Mouse (Mus musculus): Measurements from ENCODE around the gene Rogdi. TPM values are rescaled to one million over a fixed set of nuclear protein-coding genes. Genes with fewer than 3 reads are reported as not detected.

Gene Rogdi
- polyA plus RNA-seq, 1 experiment from 2014 or later: 50.2 TPM

DNA sequence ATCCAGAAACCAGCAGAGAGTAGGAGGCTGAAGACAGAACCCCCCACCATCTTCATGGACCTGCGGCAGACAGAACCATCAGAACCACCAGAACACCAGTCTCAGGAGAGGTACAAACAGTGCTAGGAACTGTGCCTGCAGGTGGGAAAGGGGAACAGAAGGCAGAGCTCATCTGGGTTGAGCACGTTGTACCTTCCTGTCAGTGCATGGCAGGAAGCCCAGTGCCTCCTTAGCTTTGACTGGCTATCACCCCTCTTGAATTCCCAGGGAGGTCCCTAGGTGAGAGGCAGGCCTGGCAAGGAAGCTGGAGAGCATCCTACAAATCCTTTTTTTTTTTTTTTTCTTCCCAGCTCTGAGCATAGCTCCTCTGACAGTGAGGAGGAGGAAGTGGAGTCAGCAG is 37.2 kb downstream of the Rogdi start:
- Histone ChIP-seq H3K4me1 (ENCODE audit: control insufficient read depth, insufficient read depth, low read length) (no peaks in the 10 kb centered on the region), H3K4me3 (ENCODE audit: low read depth, low read length) (no peak overlapping the region), H3K27ac (replicated peaks; ENCODE audit: low read depth, low read length) (no peak overlapping the region), H3K4me2 (ENCODE audit: low read depth, low read length) (no peak overlapping the region), H3K36me3 (ENCODE audit: control insufficient read depth, insufficient read depth, low read length) (no peaks in the 10 kb centered on the region), H3K27me3 (replicated peaks; ENCODE audit: control insufficient read depth, insufficient read depth, low read length) (no peaks in the 10 kb centered on the region), H3K9me3 (ENCODE audit: control insufficient read depth, low read length) (no peaks in the 10 kb centered on the region), H3K9ac (ENCODE audit: low read depth, low read length) (no peak overlapping the region)
- WGBS: 71% methylated on average over 2 of the region's 2 CpGs
- no peak for DNase-seq (ENCODE audit: low spot score)
- ATAC-seq (ENCODE audit: low read depth): no peak

DNA sequence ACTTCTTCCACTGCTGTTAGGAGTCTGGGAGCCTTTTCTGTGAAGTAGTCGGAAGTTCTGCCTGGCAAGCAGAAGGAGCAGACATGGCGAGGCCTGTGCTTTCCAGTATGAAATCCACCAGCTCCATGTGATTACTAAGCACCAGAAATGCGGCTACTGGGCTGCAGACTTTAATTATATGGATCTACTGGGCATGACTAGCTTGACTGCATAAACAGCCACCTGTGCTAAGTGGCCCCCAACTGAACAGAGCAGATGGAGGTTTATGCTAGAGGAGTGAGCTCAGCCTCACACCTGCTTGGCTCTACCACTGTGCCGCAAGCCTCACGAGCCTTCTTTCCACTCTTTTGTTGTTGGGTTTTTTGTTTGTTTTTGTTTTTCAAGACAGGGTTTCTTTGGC is 38.8 kb downstream of the Rogdi start:
- H3K27ac ChIP-seq (replicated peaks; ENCODE audit: low read depth, low read length): no peak overlapping the region
- H3K27me3 ChIP-seq (replicated peaks; ENCODE audit: control insufficient read depth, insufficient read depth, low read length): no peaks in the 10 kb centered on the region
- no peaks in the 10 kb centered on the region for H3K36me3 ChIP-seq (ENCODE audit: control insufficient read depth, insufficient read depth, low read length)
- no peak for DNase-seq (ENCODE audit: low spot score)
- no peak overlapping the region for H3K4me2 ChIP-seq (ENCODE audit: low read depth, low read length)
- ATAC-seq (ENCODE audit: low read depth): no peak
- no peak overlapping the region for H3K4me3 ChIP-seq (ENCODE audit: low read depth, low read length)
- 88% methylated on average over 5 of the region's 5 CpGs for WGBS
- H3K9me3 ChIP-seq (ENCODE audit: control insufficient read depth, low read length): no peaks in the 10 kb centered on the region
- H3K9ac ChIP-seq (ENCODE audit: low read depth, low read length): no peak overlapping the region
- no peaks in the 10 kb centered on the region for H3K4me1 ChIP-seq (ENCODE audit: control insufficient read depth, insufficient read depth, low read length)

DNA sequence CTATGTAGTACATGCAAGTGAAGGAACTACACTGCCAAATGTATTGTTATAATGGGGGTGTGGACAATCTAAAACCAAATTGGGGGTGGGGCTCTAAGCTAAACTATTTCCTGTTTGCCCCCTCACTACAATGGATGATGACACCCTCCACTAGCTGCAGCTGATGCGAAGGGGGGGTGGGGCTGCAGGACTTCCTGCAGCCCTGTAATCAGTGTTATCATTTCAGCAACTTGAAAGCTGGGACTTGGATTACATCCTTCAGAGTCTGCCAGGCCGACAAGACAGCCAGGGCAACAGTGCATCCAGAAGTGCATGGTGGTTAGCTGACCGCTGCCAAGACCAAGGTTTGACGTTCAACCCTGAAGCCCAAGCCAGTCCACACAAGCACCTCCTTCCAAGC is 41.7 kb downstream of the Rogdi start:
- DNase-seq (ENCODE audit: low spot score): peak; percentile 7
- 81% methylated on average over 4 of the region's 4 CpGs for WGBS
- ATAC-seq (ENCODE audit: low read depth): no peak
- Histone ChIP-seq H3K4me3 (ENCODE audit: low read depth, low read length) (no peak overlapping the region), H3K4me1 (ENCODE audit: control insufficient read depth, insufficient read depth, low read length) (no peaks in the 10 kb centered on the region), H3K27me3 (replicated peaks; ENCODE audit: control insufficient read depth, insufficient read depth, low read length) (no peaks in the 10 kb centered on the region), H3K9ac (ENCODE audit: low read depth, low read length) (no peak overlapping the region), H3K27ac (replicated peaks; ENCODE audit: low read depth, low read length) (no peak overlapping the region), H3K4me2 (ENCODE audit: low read depth, low read length) (no peak overlapping the region), H3K36me3 (ENCODE audit: control insufficient read depth, insufficient read depth, low read length) (no peaks in the 10 kb centered on the region), H3K9me3 (ENCODE audit: control insufficient read depth, low read length) (no peaks in the 10 kb centered on the region)

GRCm38 (mm10) chr16:4969055-4969843 is 44.1 kb downstream of the Rogdi start:
- H3K4me1 ChIP-seq (ENCODE audit: control insufficient read depth, insufficient read depth, low read length): no peaks in the 10 kb centered on the region
- no peak for DNase-seq (ENCODE audit: low spot score)
- H3K4me2 ChIP-seq (ENCODE audit: low read depth, low read length): no peak overlapping the region
- no peak overlapping the region for H3K9ac ChIP-seq (ENCODE audit: low read depth, low read length)
- H3K27me3 ChIP-seq (replicated peaks; ENCODE audit: control insufficient read depth, insufficient read depth, low read length): no peaks in the 10 kb centered on the region
- 82% methylated on average over 5 of the region's 5 CpGs for WGBS
- no peak overlapping the region for H3K4me3 ChIP-seq (ENCODE audit: low read depth, low read length)
- no peaks in the 10 kb centered on the region for H3K9me3 ChIP-seq (ENCODE audit: control insufficient read depth, low read length)
- H3K27ac ChIP-seq (replicated peaks; ENCODE audit: low read depth, low read length): no peak overlapping the region
- H3K36me3 ChIP-seq (ENCODE audit: control insufficient read depth, insufficient read depth, low read length): no peaks in the 10 kb centered on the region
- no peak for ATAC-seq (ENCODE audit: low read depth)

- Histone ChIP-seq H3K27me3 (replicated peaks; ENCODE audit: control insufficient read depth, insufficient read depth, low read length) (no peaks in the 10 kb centered on the region), H3K36me3 (ENCODE audit: control insufficient read depth, insufficient read depth, low read length) (no peaks in the 10 kb centered on the region), H3K9ac (ENCODE audit: low read depth, low read length) (no peak overlapping the region), H3K4me1 (ENCODE audit: control insufficient read depth, insufficient read depth, low read length) (peaks cover under 1% of the 10 kb centered on the region), H3K9me3 (ENCODE audit: control insufficient read depth, low read length) (no peaks in the 10 kb centered on the region), H3K4me3 (ENCODE audit: low read depth, low read length) (no peak overlapping the region), H3K27ac (replicated peaks; ENCODE audit: low read depth, low read length) (no peak overlapping the region), H3K4me2 (ENCODE audit: low read depth, low read length) (no peak overlapping the region)
- WGBS: 77% methylated on average over 3 of the region's 3 CpGs
- ATAC-seq (ENCODE audit: low read depth): no peak
- DNase-seq (ENCODE audit: low spot score): no peak
Measured at GRCm38 (mm10) chr16:4968426-4968825, 44.9 kb downstream of the Rogdi start.

DNA sequence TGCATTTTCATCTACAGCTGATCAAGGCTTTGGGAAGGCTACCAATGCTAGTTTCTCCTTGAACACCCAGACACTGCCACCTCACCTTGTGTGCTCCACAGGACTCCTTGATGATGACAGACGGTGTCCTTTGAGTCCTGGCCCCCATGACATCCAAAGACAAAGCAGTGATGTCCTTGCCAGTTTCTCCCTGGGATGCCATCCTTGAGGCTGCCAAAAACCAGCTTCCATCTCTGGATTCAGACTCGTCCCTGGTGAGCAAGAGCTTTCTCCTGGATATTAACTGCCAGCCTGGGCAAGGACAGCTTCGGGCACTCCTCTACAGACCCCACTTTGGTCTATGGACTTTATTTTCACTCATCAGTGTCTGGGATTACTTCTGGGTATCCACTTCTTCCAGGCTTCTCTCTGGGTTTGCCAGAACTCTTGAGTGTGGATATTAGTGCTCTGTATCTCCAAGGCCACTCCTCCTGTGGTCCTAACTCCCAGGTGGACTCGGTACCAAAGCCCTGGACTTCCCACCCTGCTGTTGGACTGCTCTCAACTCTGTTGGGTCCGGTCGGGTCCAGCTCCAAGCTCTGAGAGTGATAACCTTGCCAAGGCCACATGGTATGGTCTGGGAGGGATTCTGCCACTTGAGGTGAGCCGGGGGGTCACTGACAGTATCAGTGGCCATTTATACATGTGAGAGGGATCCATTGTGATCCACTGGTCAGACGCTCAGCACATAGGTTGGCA is 47.8 kb downstream of the Rogdi start:
- Histone ChIP-seq H3K4me2 (ENCODE audit: low read depth, low read length) (peak overlapping the region; percentile 73; the same call in 1 of the 2 replicates), H3K4me3 (ENCODE audit: low read depth, low read length) (no peak overlapping the region)

DNA sequence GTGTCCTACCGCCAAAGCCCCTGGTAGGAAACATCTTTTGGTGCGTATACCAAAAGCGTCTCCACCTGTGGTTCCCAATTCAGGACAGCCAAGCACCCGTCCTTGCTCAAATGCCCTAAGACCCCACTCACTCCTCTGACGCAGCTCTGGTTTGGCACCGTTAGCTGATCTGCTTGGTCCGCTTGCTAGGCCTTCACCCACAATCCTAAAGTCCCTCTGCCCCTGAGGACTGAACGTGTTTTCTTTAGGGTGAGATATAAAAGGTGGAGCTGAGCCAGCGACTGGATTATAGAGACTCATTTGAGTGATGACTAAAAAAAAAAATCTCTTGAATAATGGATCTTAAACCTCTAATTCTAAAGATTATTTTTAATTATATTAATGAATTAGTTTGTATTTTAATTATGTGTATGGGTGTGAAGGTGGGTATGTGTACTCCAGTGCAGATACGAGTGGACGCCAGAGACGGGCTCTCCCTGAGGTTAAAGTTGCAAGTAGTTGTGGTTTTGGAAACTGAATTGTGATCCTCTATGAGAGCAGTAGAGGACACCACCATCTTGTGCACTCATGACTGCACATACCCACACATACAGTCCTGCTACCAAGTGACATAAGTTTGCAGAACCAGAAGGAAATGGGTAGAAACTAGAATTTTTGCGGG is 48.5 kb downstream of the Rogdi start:
- H3K9ac ChIP-seq (ENCODE audit: low read depth, low read length): peak overlapping the region; percentile 88
- H3K27me3 ChIP-seq (replicated peaks; ENCODE audit: control insufficient read depth, insufficient read depth, low read length): no peaks in the 10 kb centered on the region
- no peaks in the 10 kb centered on the region for H3K9me3 ChIP-seq (ENCODE audit: control insufficient read depth, low read length)
- ATAC-seq (ENCODE audit: low read depth) (no peak), DNase-seq (ENCODE audit: low spot score) (peak; percentile 10)
- H3K4me3 ChIP-seq (ENCODE audit: low read depth, low read length): peak overlapping the region; percentile 93
- H3K36me3 ChIP-seq (ENCODE audit: control insufficient read depth, insufficient read depth, low read length): no peaks in the 10 kb centered on the region
- peak overlapping the region; percentile 79 for H3K27ac ChIP-seq (replicated peaks; ENCODE audit: low read depth, low read length)
- H3K4me2 ChIP-seq (ENCODE audit: low read depth, low read length): peak overlapping the region; percentile 73
- 23% methylated on average over 13 of the region's 13 CpGs for WGBS
- peaks cover 4% of the 10 kb centered on the region for H3K4me1 ChIP-seq (ENCODE audit: control insufficient read depth, insufficient read depth, low read length)

More for the DNA sequence above, 47.8 kb downstream of the Rogdi start:
- WGBS: 88% methylated on average over 8 of the region's 8 CpGs
- Histone ChIP-seq H3K36me3 (ENCODE audit: control insufficient read depth, insufficient read depth, low read length) (no peaks in the 10 kb centered on the region), H3K9ac (ENCODE audit: low read depth, low read length) (no peak overlapping the region), H3K4me1 (ENCODE audit: control insufficient read depth, insufficient read depth, low read length) (peaks cover 4% of the 10 kb centered on the region), H3K27me3 (replicated peaks; ENCODE audit: control insufficient read depth, insufficient read depth, low read length) (no peaks in the 10 kb centered on the region), H3K27ac (replicated peaks; ENCODE audit: low read depth, low read length) (no peak overlapping the region), H3K9me3 (ENCODE audit: control insufficient read depth, low read length) (no peaks in the 10 kb centered on the region)
- DNase-seq (ENCODE audit: low spot score) (no peak), ATAC-seq (ENCODE audit: low read depth) (no peak)

GRCm38 (mm10) chr16:4963797-4964709 is 49.3 kb downstream of the Rogdi start, which contains the start of gene Anks3:
Gene Anks3, minus strand, starts transcription at chr16:4964205.
- H3K27me3 ChIP-seq (replicated peaks; ENCODE audit: control insufficient read depth, insufficient read depth, low read length): no peaks in the 10 kb centered on the region
- peak within 1 kb of the TSS; percentile 88 for H3K9ac ChIP-seq (ENCODE audit: low read depth, low read length)
- peak; percentile 98 for DNase-seq (ENCODE audit: low spot score)
- ATAC-seq (ENCODE audit: low read depth): peak; percentile 99
- H3K4me2 ChIP-seq (ENCODE audit: low read depth, low read length): peak within 1 kb of the TSS; percentile 73
- H3K36me3 ChIP-seq (ENCODE audit: control insufficient read depth, insufficient read depth, low read length): 0 out of 2 replicates have a peak, but pooled peaks cover 6% of the 10 kb centered on the region
- H3K27ac ChIP-seq (replicated peaks; ENCODE audit: low read depth, low read length): peak within 1 kb of the TSS; percentile 79
- H3K9me3 ChIP-seq (ENCODE audit: control insufficient read depth, low read length): no peaks in the 10 kb centered on the region
- H3K4me1 ChIP-seq (ENCODE audit: control insufficient read depth, insufficient read depth, low read length): peaks cover 4% of the 10 kb centered on the region
- under 1% methylated on average over 52 of the region's 76 CpGs for WGBS
- H3K4me3 ChIP-seq (ENCODE audit: low read depth, low read length): peak within 1 kb of the TSS; percentile 93

All from embryonic facial prominence, embryonic 14.5 days (tissue).